Mouse (Mus musculus) lung, postnatal 4 days (tissue): ENCODE measurements at regions not wholly inside any gene's neighbourhood (a gene's known extent, or its start where the extent isn't known, plus 50 kb on each side); places are given as distances from the start of the nearest gene placed in this dataset.
"Not testable (repeated sequence)": the region's sequence is repeated elsewhere in the genome, so short reads cannot be mapped to it uniquely, and the experiment has no call there.

ENCODE experiments used
- DNase-seq, 2 experiments: peaks; one replicate each; pipeline ENCODE4 v3.0.0; 2021

DNA sequence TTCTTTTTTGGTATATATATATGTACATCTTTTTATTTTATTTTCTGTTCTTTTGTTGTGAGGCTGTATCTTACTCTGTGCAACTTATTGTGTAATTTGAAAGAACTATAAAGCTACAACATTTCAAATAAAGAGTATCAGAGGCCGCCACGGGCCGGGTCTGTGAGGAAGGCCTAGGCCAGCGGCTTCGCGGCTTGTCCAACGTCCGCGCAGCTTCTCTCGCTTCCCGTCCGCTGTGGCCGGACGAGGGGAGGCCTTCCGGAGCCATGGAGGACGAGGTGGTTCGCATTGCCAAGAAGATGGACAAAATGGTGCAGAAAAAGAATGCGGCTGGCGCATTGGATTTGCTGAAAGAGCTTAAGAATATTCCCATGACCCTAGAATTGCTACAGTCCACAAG is 167.4 kb downstream of the Kif21a start:
- DNase-seq = not testable (repeated sequence)

GRCm38 (mm10) chr15:90869452-90869851 is 180.3 kb downstream of the Kif21a start:
- no peak for DNase-seq

DNA sequence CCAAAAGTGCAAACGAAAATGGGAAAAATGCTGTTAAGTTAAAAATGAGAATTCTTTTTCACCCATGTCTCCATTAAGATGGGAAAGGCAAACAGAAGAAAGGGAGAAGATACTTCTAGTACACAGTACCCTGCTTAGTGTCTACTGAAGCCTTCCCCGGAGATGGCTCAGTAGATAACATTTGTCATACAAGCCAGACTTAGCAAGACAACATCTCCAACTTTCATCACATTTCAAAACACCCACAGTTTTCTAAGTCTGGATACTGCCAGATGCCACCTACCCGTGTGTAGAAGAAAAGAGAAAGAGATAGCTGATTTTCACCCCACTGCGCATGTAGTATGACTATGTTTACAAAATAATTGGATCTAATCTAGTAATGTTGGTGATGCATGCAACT is 174.5 kb upstream of the Cpne8 start:
- not testable (repeated sequence) for DNase-seq

- DNase-seq = no peak
These were observed 172.8 kb upstream of the Cpne8 start for GRCm38 (mm10) chr15:90851991-90852390.

GRCm38 (mm10) chr15:90841471-90841870 is 162.2 kb upstream of the Cpne8 start:
- peak in 1 of 2 experiments; percentile 6 for DNase-seq

DNA sequence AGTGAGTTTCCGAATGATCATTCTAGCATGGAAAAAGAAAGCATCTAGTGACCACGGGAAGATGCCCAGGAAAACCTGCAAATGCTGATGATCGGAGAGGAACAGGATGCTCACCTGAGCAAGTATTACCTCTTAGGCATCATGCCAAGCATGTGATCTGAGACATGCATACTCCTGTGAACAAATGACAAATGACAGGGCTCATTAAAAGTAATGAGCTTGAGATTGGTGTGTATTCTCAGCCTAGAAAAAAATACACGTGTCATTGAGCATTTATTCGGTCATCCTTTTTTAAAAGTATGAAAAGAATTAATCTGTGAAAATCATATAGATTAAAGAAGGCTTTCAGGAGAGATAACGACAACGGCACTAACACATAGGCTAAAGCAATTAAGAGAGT is 156.4 kb upstream of the Cpne8 start:
- no peak for DNase-seq

- DNase-seq = no peak
These were observed 148.6 kb upstream of the Cpne8 start for GRCm38 (mm10) chr15:90827816-90828215.

DNA sequence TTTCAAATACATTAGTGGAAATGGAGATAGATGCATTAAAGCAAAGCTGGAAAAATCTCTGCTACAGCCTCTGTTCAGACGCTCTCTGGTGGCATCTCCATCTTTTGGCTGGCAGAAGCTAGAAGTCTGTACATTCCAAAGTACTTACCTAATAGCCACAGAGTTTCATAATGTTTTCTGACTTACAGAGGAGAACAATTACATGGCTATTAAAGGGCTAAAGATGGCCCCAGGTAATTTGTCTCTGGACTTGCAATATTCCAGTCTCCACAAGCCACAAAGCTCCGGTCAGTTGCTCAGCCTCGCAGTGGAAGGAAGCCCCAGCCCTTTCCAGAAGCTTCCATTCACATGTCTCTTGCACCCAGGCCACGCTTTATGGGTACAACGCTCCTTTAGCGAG is 143.1 kb upstream of the Cpne8 start:
- DNase-seq = no peak

- no peak for DNase-seq
These were observed 140.9 kb upstream of the Cpne8 start for GRCm38 (mm10) chr15:90819949-90820655.

- no peak for DNase-seq
These were observed 138.9 kb upstream of the Cpne8 start for GRCm38 (mm10) chr15:90818161-90818560.

DNA sequence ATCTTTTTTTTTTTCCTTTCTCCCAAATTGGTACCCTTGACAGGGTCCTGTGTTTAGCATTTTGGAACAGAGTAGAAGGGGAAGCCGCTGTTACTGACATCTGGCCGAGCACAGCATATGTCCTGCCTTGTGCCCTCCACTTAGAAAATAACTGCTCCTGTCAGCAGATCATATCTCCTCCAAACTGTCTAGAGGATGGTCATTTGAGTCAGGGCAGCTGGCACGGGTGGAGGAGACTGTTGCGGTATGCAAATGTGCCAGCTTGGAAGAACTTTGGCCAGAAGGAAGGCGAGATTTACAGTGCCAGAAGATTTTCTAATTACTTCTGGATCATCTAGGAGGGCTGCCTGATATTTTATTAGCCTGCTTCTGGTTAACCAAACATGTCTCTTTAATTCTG is 134.7 kb upstream of the Cpne8 start:
- DNase-seq = no peak

DNA sequence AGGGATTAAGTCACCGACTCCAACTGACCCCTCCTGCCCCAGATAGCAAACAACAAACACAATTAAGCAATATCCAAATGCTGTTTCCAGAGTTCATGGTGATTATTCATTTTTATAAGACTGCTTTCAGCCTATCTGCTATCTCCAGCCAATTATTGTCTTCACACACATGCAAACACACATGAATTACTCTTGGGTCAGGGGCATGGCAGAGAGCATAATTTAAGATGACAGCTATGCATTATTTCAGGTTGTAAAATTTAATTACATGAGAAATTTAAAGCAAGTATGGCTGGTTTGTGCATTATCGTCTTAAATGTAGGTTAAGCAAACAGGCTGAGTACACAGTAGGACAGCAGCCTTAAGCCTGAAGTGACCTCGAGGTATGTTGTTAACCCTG is 131.1 kb upstream of the Cpne8 start:
- no peak for DNase-seq

DNA sequence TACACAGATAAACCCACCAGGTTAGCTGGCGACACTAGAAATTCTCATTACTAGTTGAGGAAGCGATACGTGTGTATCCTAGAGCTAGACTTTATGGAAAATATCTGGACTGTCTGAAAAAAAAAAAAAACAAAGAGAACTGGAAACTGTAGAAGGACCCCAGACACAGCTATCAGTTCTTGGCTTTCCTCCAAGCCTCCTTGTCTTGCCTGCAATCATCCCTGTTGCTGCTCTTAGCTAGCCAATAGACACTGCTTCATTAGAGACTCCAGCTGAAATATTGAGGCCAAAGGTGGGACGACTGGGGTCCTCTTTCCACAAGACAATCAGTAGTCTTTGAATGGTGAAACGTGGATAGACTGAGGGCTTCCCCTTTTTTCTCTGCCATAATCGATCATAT is 129.0 kb upstream of the Cpne8 start:
- no peak for DNase-seq

DNA sequence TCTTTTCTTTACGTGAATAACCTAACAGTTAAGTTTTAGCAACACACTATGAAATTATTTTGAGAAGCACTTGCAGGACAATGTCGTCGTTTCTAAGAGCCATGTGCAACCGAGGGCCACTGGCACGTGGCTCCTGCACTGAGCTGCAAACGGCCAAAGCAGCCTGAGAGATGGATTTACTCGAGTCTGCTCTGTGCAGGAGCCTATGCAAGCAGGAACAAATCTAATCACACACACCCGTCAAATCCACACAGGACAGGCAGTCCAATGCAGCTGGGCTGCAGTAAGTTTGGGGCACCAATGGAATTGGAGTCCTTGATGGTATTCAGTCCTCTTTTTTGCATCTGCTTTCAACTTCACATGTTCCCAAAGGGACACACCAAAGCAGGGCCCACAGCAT is 118.8 kb upstream of the Cpne8 start:
- no peak for DNase-seq

GRCm38 (mm10) chr15:90789941-90790340 is 110.7 kb upstream of the Cpne8 start:
- no peak for DNase-seq

GRCm38 (mm10) chr15:90784741-90785140 is 105.5 kb upstream of the Cpne8 start:
- no peak for DNase-seq

GRCm38 (mm10) chr15:90767521-90767920 is 88.3 kb upstream of the Cpne8 start:
- no peak for DNase-seq

DNA sequence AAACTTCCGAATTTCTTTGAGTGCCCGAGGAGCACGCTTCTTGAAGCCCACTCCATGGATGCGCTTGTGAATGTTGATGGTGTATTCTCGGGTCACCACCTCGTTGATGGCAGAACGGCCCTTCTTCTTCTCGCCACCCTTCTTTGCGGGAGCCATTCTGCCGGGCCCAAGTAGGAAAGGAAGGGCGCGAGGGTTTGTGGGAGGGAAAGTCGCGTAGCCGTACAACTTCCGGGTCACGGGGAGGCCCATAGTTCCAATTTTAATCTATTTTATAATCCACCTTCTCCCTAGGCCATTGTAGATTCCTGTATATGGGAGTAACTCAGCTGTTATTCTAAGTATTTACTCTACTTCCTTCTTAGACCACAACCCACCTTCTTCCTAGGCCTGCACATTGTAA is 85.3 kb upstream of the Cpne8 start:
- not testable (repeated sequence) for DNase-seq

- DNase-seq = no peak
These were observed 54.7 kb upstream of the Cpne8 start for GRCm38 (mm10) chr15:90733891-90734290.
